8 mouse cellular contexts compared by ENCODE assay signal in genomic region chr7:98838729-98839141, GRCm38 (mm10). TPM values are rescaled to one million over a fixed set of nuclear protein-coding genes. Genes with fewer than 3 reads are reported as not detected.
DNase-seq lines count a peak whose midpoint lies in the region; ATAC-seq and TF ChIP-seq lines count a peak whose summit lies in the region.

No protein-coding gene starts in this region.

- WGBS in forebrain, embryonic 15.5 days: under 1% methylated on average over 48 of the region's 48 CpGs
- WGBS in intestine, embryonic 14.5 days: under 1% methylated on average over 48 of the region's 48 CpGs
- under 1% methylated on average over 48 of the region's 48 CpGs for WGBS in lung, embryonic 14.5 days

- TF ChIP-seq CTCF in layer of hippocampus, adult 2 months (conservative IDR thresholded peaks at IDR 0.05): peak; percentile 73
- peak; percentile 53 for TF ChIP-seq CTCF in lung, embryonic 14.5 days (IDR thresholded peaks at IDR 0.05; ENCODE audit: low read depth)

- H3K9me3 ChIP-seq in forebrain, embryonic 15.5 days: no peaks in the 10 kb centered on the region
- no peaks in the 10 kb centered on the region for H3K9me3 ChIP-seq in intestine, embryonic 14.5 days (ENCODE audit: control insufficient read depth, low read length)
- H3K9me3 ChIP-seq in lung, embryonic 14.5 days (ENCODE audit: low read depth, low read length): no peaks in the 10 kb centered on the region

- H3K4me3 ChIP-seq in layer of hippocampus, adult 2 months: peak overlapping the region; percentile 57
- peak overlapping the region; percentile 53 for H3K4me3 ChIP-seq in forebrain, embryonic 15.5 days
- peak overlapping the region; percentile 50 for H3K4me3 ChIP-seq in intestine, embryonic 14.5 days (ENCODE audit: low read depth, low read length)
- H3K4me3 ChIP-seq in lung, embryonic 14.5 days (ENCODE audit: low read depth, low read length): peak overlapping the region; percentile 65

- H3K36me3 ChIP-seq in forebrain, embryonic 15.5 days: no peaks in the 10 kb centered on the region
- H3K36me3 ChIP-seq in intestine, embryonic 14.5 days (ENCODE audit: control insufficient read depth, insufficient read depth, low read length): no peaks in the 10 kb centered on the region
- peaks cover 12% of the 10 kb centered on the region; the same call in 1 of the 2 replicates for H3K36me3 ChIP-seq in lung, embryonic 14.5 days (ENCODE audit: insufficient read depth)

- DNase-seq in layer of hippocampus, adult 2 months (ENCODE audit: low spot score in 2 of 2): no peak
- DNase-seq in layer of hippocampus, adult 9-10 months (ENCODE audit: low spot score): no peak
- peak; percentile 43 to 56 for DNase-seq in adrenal gland, adult 18-20 months (ENCODE audit: low spot score in 2 of 2)
- peak; percentile 82 for DNase-seq in intestine, embryonic 14.5 days (ENCODE audit: low spot score)
- peak; percentile 88 for DNase-seq in lung, embryonic 14.5 days
- peak; percentile 72 for DNase-seq in retina, embryonic 14.5 days (ENCODE audit: low spot score)

- ATAC-seq in forebrain, embryonic 15.5 days (replicated peaks): peak; percentile 11
- ATAC-seq in intestine, embryonic 14.5 days (replicated peaks; ENCODE audit: low FRiP score, low TSS enrichment, low read depth): peak; percentile 33
- ATAC-seq in lung, embryonic 14.5 days (ENCODE audit: insufficient read depth): peak; percentile 40
- no peak for ATAC-seq in monocyte, adult 5-6 weeks (replicated peaks; ENCODE audit: insufficient number of reproducible peaks, low FRiP score, low TSS enrichment, poor library complexity, severe bottlenecking)

- peaks cover 75% of the 10 kb centered on the region for H3K27me3 ChIP-seq in forebrain, embryonic 15.5 days
- H3K27me3 ChIP-seq in intestine, embryonic 14.5 days (replicated peaks; ENCODE audit: control insufficient read depth, insufficient read depth, low read length): peaks cover 59% of the 10 kb centered on the region
- peaks cover 36% of the 10 kb centered on the region for H3K27me3 ChIP-seq in lung, embryonic 14.5 days (ENCODE audit: insufficient read depth, low read length)

- peak overlapping the region; percentile 77 for H3K4me2 ChIP-seq in forebrain, embryonic 15.5 days (replicated peaks)
- peak overlapping the region; percentile 82 for H3K4me2 ChIP-seq in intestine, embryonic 14.5 days (ENCODE audit: low read length)
- peak overlapping the region; percentile 96 for H3K4me2 ChIP-seq in lung, embryonic 14.5 days

- H3K9ac ChIP-seq in forebrain, embryonic 15.5 days (replicated peaks): peak overlapping the region; percentile 56
- peak overlapping the region; percentile 27 for H3K9ac ChIP-seq in intestine, embryonic 14.5 days (ENCODE audit: low read length)
- H3K9ac ChIP-seq in lung, embryonic 14.5 days: peak overlapping the region; percentile 61

- H3K4me1 ChIP-seq in forebrain, embryonic 15.5 days: peaks cover 52% of the 10 kb centered on the region
- peaks cover 46% of the 10 kb centered on the region for H3K4me1 ChIP-seq in intestine, embryonic 14.5 days (replicated peaks; ENCODE audit: control insufficient read depth, insufficient read depth, low read length)
- peaks cover 13% of the 10 kb centered on the region for H3K4me1 ChIP-seq in lung, embryonic 14.5 days (ENCODE audit: insufficient read depth)

- 0 out of 2 replicates have a peak overlapping the region, but pooled peaks have one; percentile 18 for H3K27ac ChIP-seq in layer of hippocampus, adult 2 months
- H3K27ac ChIP-seq in forebrain, embryonic 15.5 days (replicated peaks): no peak overlapping the region
- H3K27ac ChIP-seq in intestine, embryonic 14.5 days (ENCODE audit: low read depth): no peak overlapping the region
- H3K27ac ChIP-seq in lung, embryonic 14.5 days (ENCODE audit: low read depth): no peak overlapping the region

RNA-seq across cellular contexts. Expression of gene Wnt11, which starts 3.8 kb away (rescaled TPM):
- 1 to 10 TPM; 2.0 to 2.5 TPM for total RNA-seq in layer of hippocampus, adult 2 months (2021)
- 1 to 10 TPM in 1 of 2 experiments, under 1 TPM in 1; 0.86 to 3.8 TPM for total RNA-seq in adrenal gland, adult 18-20 months (2021)
- polyA plus RNA-seq in forebrain, embryonic 15.5 days (2015; fragmentation: Nextera tagmentation; extraction: Ambion mirVana): 0.43 and 0.53 TPM in 2 replicates
- polyA plus RNA-seq in intestine, embryonic 14.5 days (2014; fragmentation: Nextera tagmentation; extraction: Ambion mirVana): 3.6 and 3.9 TPM in 2 replicates
- 21.4 and 21.5 TPM in 2 replicates for polyA plus RNA-seq in lung, embryonic 14.5 days (2014; fragmentation: Nextera tagmentation; extraction: Ambion mirVana)
- 0.39 to 9.2 TPM (median 6.3 TPM) in 3 replicates for total RNA-seq in monocyte, adult 5-6 weeks (2017)

Comparison
In these comparisons a context has a peak if more than half of its experiments do, and no peak if none do; other contexts are left out.
1. DNase-seq: peak in adrenal gland, adult 18-20 months (2 of 2), intestine, embryonic 14.5 days (single experiment), lung, embryonic 14.5 days (single experiment) and retina, embryonic 14.5 days (single experiment); none in layer of hippocampus, adult 2 months (0 of 2) and layer of hippocampus, adult 9-10 months (single experiment).
2. Peak in every context shown above with its lines, with median percentiles within 50 percentile points of each other: H3K4me3 ChIP-seq, H3K4me2 ChIP-seq and H3K9ac ChIP-seq.